Mouse (Mus musculus): Measurements from ENCODE around the gene Car9.

DNA sequence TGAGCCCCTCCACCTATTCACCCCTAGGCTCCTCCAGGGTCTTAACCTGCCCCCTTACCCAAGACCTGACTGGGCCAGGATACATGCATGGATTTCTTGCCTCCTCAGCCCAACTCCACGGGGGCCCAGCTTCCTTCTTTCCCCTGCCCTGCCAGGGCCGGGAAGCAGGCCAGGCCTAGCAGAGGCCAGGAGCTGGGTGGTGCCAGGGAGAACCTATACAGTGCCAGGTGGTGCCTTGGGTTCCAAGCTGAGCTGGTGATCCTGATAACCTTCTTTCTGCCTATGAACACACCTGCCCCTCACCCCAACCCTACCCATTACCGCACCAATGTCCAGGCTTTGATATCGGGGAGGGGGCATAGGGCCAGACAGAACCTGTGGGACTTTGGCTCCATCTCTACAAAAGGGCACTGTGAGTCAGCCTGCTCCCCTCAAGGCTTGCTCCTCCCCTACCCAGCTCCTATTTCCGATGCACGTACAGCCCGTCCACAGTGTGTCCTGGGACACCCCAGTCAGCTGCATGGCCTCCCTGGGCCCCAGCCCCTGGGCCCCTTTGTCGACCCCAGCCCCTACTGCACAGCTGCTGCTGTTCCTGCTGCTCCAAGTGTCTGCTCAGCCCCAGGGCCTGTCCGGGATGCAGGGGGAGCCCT lies at the start of gene Car9:
- TF ChIP-seq TBP (IDR thresholded peaks at IDR 0.05; ENCODE audit: low read depth, low read length): no peak
- TF ChIP-seq CTCF (IDR thresholded peaks at IDR 0.05 in 2 of 3, conservative IDR thresholded peaks at IDR 0.05 in 1 of 3; ENCODE audit: control insufficient read depth in 1 of 3, insufficient read depth in 1 of 3, low read depth in 2 of 3, low read length in 3 of 3, poor library complexity in 1 of 3, severe bottlenecking in 1 of 3): no peak
- no peak for TF ChIP-seq SIN3A (IDR thresholded peaks at IDR 0.05; ENCODE audit: low read length)
- TF ChIP-seq GABPA (IDR thresholded peaks at IDR 0.05; ENCODE audit: low read depth, low read length): no peak
- TF ChIP-seq CHD1 (IDR thresholded peaks at IDR 0.05; ENCODE audit: low read depth, low read length): no peak
- no peak for TF ChIP-seq ETS1 (IDR thresholded peaks at IDR 0.05; ENCODE audit: low read depth, low read length)
- no peak for TF ChIP-seq E2F4 (IDR thresholded peaks at IDR 0.05; ENCODE audit: borderline replicate concordance, low read depth, low read length)
- no peak for TF ChIP-seq POLR2A (IDR thresholded peaks at IDR 0.05; ENCODE audit: control insufficient read depth in 1 of 2, insufficient read depth in 1 of 2, low read depth in 1 of 2, low read length in 2 of 2, poor library complexity in 1 of 2)
- no peak for TF ChIP-seq GATA1 (IDR thresholded peaks at IDR 0.05; ENCODE audit: low read depth, low read length)
- TF ChIP-seq MAFK (IDR thresholded peaks at IDR 0.05; ENCODE audit: borderline replicate concordance, low read depth, low read length): no peak
- TF ChIP-seq EP300 (IDR thresholded peaks at IDR 0.05; ENCODE audit: low read depth in 1 of 2, low read length in 2 of 2): no peak
